Mouse (Mus musculus): ENCODE data around the gene Actl6b.

Gene Actl6b

GRCm38 (mm10) chr5:137529221-137529995 lies 23.9 kb upstream of the Actl6b start:
- peak in 1 of 2 experiments; percentile 57 for DNase-seq

GRCm38 (mm10) chr5:137530075-137530474 lies 23.2 kb upstream of the Actl6b start:
- DNase-seq = peak in 1 of 2 experiments; percentile 26

- peak; percentile 63 to 79 for DNase-seq
Observed at GRCm38 (mm10) chr5:137530588-137531413, 22.5 kb upstream of the Actl6b start.

- DNase-seq = peak; percentile 67 to 79
Observed at GRCm38 (mm10) chr5:137531414-137532130, 21.7 kb upstream of the Actl6b start.

GRCm38 (mm10) chr5:137532131-137532807 lies 21.0 kb upstream of the Actl6b start:
- peak; percentile 49 to 57 for DNase-seq

GRCm38 (mm10) chr5:137532808-137533116 lies 20.6 kb upstream of the Actl6b start:
- DNase-seq = no peak

- DNase-seq = peak; percentile 97 to 99
Observed at GRCm38 (mm10) chr5:137533117-137533827, 20.0 kb upstream of the Actl6b start, which contains the start of the genes Epo and Gnb2. Epo (minus strand) TSS chr5:137533242. Gnb2 (minus strand) TSS chr5:137533510.

GRCm38 (mm10) chr5:137534762-137535161 lies 18.6 kb upstream of the Actl6b start:
- peak in 1 of 2 experiments; percentile 6 for DNase-seq

GRCm38 (mm10) chr5:137535318-137535717 lies 18.0 kb upstream of the Actl6b start:
- DNase-seq = no peak

- DNase-seq = peak in 1 of 2 experiments; percentile 6
Observed at GRCm38 (mm10) chr5:137537461-137537860, 15.9 kb upstream of the Actl6b start.

GRCm38 (mm10) chr5:137539291-137539801 lies 14.0 kb upstream of the Actl6b start:
- DNase-seq = peak; percentile 79 to 82

GRCm38 (mm10) chr5:137540991-137541390 lies 12.3 kb upstream of the Actl6b start:
- peak in 1 of 2 experiments; percentile 2 for DNase-seq

GRCm38 (mm10) chr5:137541768-137542540 lies 11.4 kb upstream of the Actl6b start:
- DNase-seq = peak; percentile 75 to 81

GRCm38 (mm10) chr5:137544926-137545325 lies 8.4 kb upstream of the Actl6b start:
- DNase-seq = no peak

GRCm38 (mm10) chr5:137545596-137545995 lies 7.7 kb upstream of the Actl6b start:
- no peak for DNase-seq

- no peak for DNase-seq
Observed at GRCm38 (mm10) chr5:137549840-137550239, 3.5 kb upstream of the Actl6b start.

GRCm38 (mm10) chr5:137551119-137551518 lies 2.2 kb upstream of the Actl6b start:
- peak in 1 of 2 experiments; percentile 61 for DNase-seq

- no peak for DNase-seq
Observed at GRCm38 (mm10) chr5:137553000-137553399, 317 bp upstream of the Actl6b start.

GRCm38 (mm10) chr5:137553898-137554297 lies 581 bp downstream of the Actl6b start:
- DNase-seq = no peak

GRCm38 (mm10) chr5:137561556-137561955 lies 8.2 kb downstream of the Actl6b start:
- no peak for DNase-seq

- DNase-seq = no peak
Observed at GRCm38 (mm10) chr5:137562965-137563364, 9.6 kb downstream of the Actl6b start.
